Mouse (Mus musculus) stomach, embryonic 14.5 days (tissue): Measurements from ENCODE around the gene Trappc3. TPM values are rescaled to one million over a fixed set of nuclear protein-coding genes. Genes with fewer than 3 reads are reported as not detected.
A peak's percentile ranks its signal among the peaks of the same experiment; 100 is the strongest.

Source experiments
- ATAC-seq: fragments of 200-750 bp; cut with Nextera tagmentation; 2 replicates; pipeline ENCODE4 v1.8.0; 2017; ENCODE audit warnings: low read depth, moderate TSS enrichment; ENCODE audit not compliant: insufficient number of reproducible peaks, insufficient read depth, low FRiP score
- H3K27ac ChIP-seq: fragments of 300-500 bp; sonication (generic); 2 replicates; pipeline ENCODE4 v1.5.1; 2014; ENCODE audit warnings: mild to moderate bottlenecking, low read length, moderate library complexity, mixed read lengths
- H3K27me3 ChIP-seq: fragments of 300-500 bp; sonication (generic); 2 replicates; pipeline ENCODE4 v1.6.1; 2014; ENCODE audit warnings: low read length, control low read depth, mixed read lengths; ENCODE audit not compliant: control insufficient read depth, insufficient read depth
- H3K36me3 ChIP-seq: fragments of 300-500 bp; sonication (generic); 2 replicates; pipeline ENCODE4 v1.6.1; 2014; ENCODE audit warnings: mild to moderate bottlenecking, control low read depth, low read length, moderate library complexity, mixed read lengths; ENCODE audit not compliant: control insufficient read depth, insufficient read depth
- H3K4me1 ChIP-seq: fragments of 300-500 bp; sonication (generic); 2 replicates; pipeline ENCODE4 v1.6.1; 2014; ENCODE audit warnings: low read length, control low read depth, mixed read lengths; ENCODE audit not compliant: control insufficient read depth, insufficient read depth
- H3K4me2 ChIP-seq: fragments of 300-500 bp; sonication (generic); replicated peaks from 2 replicates; pipeline ENCODE4 v1.6.1; 2014; ENCODE audit warnings: low read depth, low read length, control low read depth
- H3K4me3 ChIP-seq: fragments of 300-500 bp; sonication (generic); 2 replicates; pipeline ENCODE4 v1.5.1; 2014; ENCODE audit warnings: low read depth, low read length, control low read depth
- H3K9ac ChIP-seq: fragments of 300-500 bp; sonication (generic); replicated peaks from 2 replicates; pipeline ENCODE4 v1.6.1; 2014; ENCODE audit warnings: low read depth, mild to moderate bottlenecking, control low read depth, low read length, moderate library complexity, mixed read lengths
- H3K9me3 ChIP-seq: fragments of 300-500 bp; sonication (generic); 2 replicates; pipeline ENCODE4 v1.6.1; 2016; ENCODE audit warnings: low read depth, low read length, control low read depth; ENCODE audit not compliant: control insufficient read depth
- WGBS: fragments of 180-500 bp; shearing (Covaris S2); extraction: QIAGEN DNeasy Blood & Tissue Kit; methylation state at CpG from one replicate; pipeline ENCODE4 v1.1.7; 2014; 5-methylcytosine and 5-hydroxymethylcytosine counted together
- polyA plus RNA-seq: library from polyadenylated mRNA; unstranded; fragments of >200 nt; fragmentation: Nextera tagmentation; extraction: Ambion mirVana; gene quantifications from 2 replicates; pipeline ENCODE4 v1.2.1, GENCODE M21; 2014

The Trappc3 gene
- polyA plus RNA-seq, 1 experiment from 2014 or later: 14.7 TPM

DNA sequence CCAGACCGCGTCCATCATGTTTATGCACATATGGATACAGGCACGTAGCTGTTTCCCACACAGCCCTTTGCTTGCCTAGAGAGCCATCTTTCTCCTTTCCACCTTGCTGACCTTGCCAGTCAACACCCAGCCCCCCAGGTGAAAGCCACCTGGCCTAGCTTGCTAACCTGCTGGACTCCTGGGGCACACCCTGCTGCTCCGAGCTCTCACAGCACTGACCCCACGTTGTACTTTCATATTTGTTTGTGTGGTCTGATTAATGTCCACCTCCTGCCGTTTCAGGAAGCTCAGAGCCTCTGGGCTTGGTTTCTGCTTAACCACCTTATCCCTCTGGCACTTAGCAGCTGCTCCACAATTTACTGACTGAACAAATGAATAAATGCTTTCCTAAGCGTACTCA lies 32.2 kb upstream of the Trappc3 start:
- Histone ChIP-seq H3K4me1 (no peaks in the 10 kb centered on the region), H3K9me3 (no peaks in the 10 kb centered on the region), H3K9ac (no peak overlapping the region), H3K27ac (no peak overlapping the region), H3K4me2 (no peak overlapping the region), H3K36me3 (peaks cover 42% of the 10 kb centered on the region), H3K4me3 (no peak overlapping the region), H3K27me3 (no peaks in the 10 kb centered on the region)
- WGBS: 48% methylated on average over 7 of the region's 7 CpGs
- ATAC-seq: no peak

DNA sequence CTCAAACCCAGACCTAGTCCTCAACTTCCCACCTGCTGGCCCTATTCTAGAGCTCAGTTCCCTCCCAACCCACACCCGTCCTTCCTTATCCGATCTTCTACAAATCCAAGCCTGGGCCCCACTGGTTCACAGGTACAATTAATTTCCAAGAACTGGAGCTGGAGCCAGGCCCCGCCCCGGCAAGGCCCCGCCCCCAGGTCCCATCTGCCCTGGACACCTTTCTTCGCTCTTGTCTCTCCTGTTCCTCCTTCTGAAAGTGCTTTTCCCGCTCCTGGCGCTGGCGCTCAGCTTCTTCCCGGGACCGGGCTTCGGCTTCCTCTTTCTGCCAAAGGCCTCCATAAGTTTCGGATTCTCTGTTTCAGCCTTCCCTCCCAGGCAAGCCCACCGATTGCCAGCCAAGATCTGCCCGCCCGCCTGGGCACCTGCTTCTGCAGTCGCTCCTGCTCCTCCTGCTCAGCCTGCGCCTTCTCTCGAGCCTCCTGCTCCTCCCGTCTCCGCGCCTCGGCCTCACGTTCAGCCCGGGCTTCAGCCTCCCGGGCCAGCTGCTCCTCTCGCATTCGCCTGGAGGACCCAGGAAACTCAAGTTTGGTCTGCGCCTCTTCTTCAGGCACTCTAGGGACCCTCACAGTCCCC lies 28.3 kb upstream of the Trappc3 start:
- no peak overlapping the region for H3K9ac ChIP-seq
- H3K4me2 ChIP-seq: no peak overlapping the region
- 92% methylated on average over 29 of the region's 29 CpGs for WGBS
- H3K27me3 ChIP-seq: no peaks in the 10 kb centered on the region
- no peaks in the 10 kb centered on the region for H3K4me1 ChIP-seq
- peaks cover 74% of the 10 kb centered on the region for H3K36me3 ChIP-seq
- no peaks in the 10 kb centered on the region for H3K9me3 ChIP-seq
- H3K4me3 ChIP-seq: no peak overlapping the region
- no peak overlapping the region for H3K27ac ChIP-seq
- no peak for ATAC-seq

DNA sequence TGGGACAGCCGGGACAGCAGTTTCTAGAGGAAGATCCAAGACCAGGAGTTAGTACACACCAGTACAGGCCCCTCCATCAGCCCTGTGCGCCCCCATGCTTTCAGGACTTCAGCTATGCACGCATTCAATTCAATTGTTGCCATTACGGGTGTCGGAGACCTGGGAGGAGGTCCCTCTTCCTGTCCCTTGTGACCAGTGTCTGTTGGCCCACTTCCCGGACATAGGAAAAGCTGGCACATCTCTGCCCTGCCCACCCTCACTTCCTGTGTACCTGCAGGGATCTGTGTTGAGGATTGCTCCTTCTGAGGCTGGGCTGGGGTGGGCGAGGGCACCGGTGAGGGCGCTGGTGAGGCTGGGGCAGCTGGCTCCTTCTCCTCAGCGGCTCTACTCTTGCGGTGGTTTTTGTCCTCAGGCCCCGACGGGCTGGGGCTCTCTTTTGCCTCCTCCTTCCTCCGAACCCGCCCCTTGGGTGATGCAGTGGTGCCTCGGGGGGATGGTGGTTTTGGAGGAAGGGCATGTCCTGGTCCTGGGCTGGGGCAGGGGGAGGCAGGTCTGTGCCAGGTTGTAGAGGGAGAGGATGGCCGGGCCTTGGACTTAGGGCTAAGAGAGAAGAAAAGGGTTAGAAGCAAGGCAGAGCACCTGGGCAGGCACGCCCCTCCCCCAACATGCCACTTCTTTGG lies 27.5 kb upstream of the Trappc3 start:
- Histone ChIP-seq H3K4me1 (no peaks in the 10 kb centered on the region), H3K27ac (no peak overlapping the region), H3K36me3 (peaks cover 82% of the 10 kb centered on the region), H3K9ac (no peak overlapping the region), H3K9me3 (no peaks in the 10 kb centered on the region), H3K27me3 (no peaks in the 10 kb centered on the region), H3K4me3 (no peak overlapping the region), H3K4me2 (no peak overlapping the region)
- 88% methylated on average over 18 of the region's 18 CpGs for whole genome bisulfite sequencing
- no peak for ATAC-seq

DNA sequence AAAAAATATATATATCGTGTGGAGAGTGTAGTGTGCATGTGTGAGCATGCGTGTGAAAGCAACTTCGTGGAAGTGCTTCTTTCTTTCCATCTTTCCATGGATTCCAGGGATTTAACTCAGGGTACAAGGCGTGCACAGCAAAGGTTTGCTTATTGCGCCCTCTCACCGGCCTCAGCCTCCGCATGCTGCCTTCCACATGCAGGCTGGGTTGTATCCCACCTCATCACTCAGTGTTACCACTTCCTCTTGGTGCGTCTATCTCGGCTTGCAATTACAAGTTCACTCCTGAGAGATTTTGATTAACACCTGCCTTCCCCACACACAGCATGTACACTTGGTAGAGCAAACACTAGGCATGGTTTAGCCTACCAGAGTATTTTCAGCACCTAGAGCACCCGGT lies 26.9 kb upstream of the Trappc3 start:
- Histone ChIP-seq H3K27ac (no peak overlapping the region), H3K4me3 (no peak overlapping the region), H3K9me3 (no peaks in the 10 kb centered on the region), H3K4me1 (no peaks in the 10 kb centered on the region), H3K36me3 (peaks cover 88% of the 10 kb centered on the region), H3K9ac (no peak overlapping the region), H3K27me3 (no peaks in the 10 kb centered on the region), H3K4me2 (no peak overlapping the region)
- 92% methylated on average over 10 of the region's 10 CpGs for WGBS
- no peak for ATAC-seq

DNA sequence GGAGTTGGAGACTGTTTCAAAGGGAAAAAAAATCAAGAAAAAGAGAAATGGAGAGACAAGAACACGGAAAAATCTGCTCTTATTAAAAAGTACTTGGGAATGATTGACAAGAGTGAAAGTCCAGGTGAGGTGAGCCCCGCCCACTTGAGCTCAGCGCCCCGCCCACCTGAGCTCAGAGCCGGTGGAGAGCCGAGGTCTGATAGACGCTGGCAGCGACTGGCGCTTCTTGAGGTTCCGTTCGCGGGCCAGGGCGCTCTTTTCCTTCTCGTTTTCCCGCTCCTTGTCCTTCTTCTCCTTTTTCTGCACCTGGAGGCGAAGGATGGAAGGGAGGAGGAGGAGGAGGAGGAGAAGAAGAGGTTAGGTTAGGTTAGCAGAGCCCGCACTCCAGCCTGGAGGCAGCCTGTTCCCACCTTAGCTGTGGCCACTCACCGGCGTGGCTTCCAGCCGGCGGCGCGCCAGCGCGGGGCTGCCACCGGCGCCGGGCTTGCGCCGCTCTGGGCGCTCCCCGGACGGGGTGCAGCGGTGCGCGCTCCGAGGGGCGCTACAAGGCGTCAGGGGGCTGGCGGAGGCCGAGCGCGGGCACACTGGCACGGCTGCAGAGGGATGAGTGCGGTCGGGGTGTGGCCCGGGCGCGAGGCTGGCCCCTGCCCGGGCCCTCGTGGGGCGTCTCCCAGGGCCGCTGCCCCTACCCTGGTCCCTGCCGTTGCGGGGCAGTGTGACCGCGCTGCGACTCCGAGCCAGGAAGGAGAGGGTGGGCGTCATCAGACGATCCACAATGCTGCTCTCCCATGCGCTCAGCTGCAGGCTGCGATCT lies 25.5 kb upstream of the Trappc3 start:
- Histone ChIP-seq H3K4me3 (peak overlapping the region; percentile 16; the same call in 1 of the 2 replicates), H3K9me3 (no peaks in the 10 kb centered on the region), H3K36me3 (peaks cover 90% of the 10 kb centered on the region), H3K9ac (no peak overlapping the region), H3K27me3 (no peaks in the 10 kb centered on the region), H3K4me1 (no peaks in the 10 kb centered on the region), H3K27ac (no peak overlapping the region), H3K4me2 (peak overlapping the region; percentile 36)
- WGBS: 48% methylated on average over 59 of the region's 63 CpGs
- ATAC-seq: no peak

DNA sequence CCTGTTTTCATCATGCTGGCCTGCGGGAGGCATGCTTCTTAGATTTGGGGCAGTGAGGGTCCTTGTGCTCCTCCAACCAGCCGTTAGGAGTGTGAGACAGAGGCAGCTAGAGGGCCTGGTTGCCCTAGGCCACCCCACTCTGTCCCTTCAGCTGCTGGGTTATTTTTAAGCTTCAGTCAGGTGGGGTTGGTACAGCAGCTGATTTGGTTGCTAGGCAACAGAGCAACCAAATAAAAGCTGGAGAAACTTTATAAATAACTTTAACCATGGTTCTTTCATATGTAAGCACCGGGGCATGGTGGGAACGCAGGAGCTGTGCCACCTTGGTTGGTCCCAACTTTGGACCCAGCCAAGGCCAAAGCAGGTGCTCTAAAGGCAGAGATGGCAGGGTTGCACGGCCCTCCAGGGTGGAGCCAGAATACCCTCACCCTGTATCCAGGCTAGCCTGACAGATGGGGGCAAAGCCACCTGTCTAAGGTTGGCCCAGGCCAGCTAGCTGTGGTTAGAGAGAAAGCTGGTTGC lies 24.3 kb upstream of the Trappc3 start:
- H3K9me3 ChIP-seq: no peaks in the 10 kb centered on the region
- 71% methylated on average over 5 of the region's 5 CpGs for WGBS
- no peak overlapping the region for H3K4me2 ChIP-seq
- H3K27ac ChIP-seq: no peak overlapping the region
- H3K4me3 ChIP-seq: no peak overlapping the region
- ATAC-seq: 0 out of 2 replicates have a peak, but pooled peaks have one; percentile 15
- H3K27me3 ChIP-seq: no peaks in the 10 kb centered on the region
- H3K9ac ChIP-seq: no peak overlapping the region
- H3K36me3 ChIP-seq: peaks cover 83% of the 10 kb centered on the region
- no peaks in the 10 kb centered on the region for H3K4me1 ChIP-seq

DNA sequence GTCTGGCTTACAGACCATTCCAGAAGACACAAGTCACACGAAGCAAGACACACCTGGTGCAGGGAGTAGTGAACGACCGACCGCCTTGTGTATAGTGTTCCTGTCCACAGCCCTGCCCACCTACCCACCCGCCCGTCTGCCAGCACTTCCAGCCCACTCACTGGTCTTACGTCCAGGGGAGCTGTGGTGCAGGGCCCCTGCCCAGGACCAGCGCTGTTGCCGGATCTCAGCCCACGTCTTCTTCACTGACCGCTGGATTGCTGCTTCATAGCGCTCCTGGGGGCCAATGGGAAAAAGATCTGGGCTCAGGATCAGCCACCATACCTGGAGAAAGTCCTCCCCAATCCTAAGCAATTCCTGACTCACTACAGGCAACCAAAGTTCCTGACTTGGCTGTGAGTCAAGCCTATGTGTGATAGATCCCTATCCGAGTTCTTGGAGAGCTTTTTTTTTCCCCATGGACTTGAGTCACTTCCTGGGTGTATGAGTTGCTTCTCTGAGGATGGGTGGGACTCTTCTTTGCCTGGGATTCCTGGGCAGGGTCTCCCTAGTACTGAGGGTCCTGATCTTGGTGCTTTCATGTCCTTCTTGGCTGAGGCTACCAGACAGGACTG lies 22.2 kb upstream of the Trappc3 start:
- Histone ChIP-seq H3K9ac (no peak overlapping the region), H3K27ac (no peak overlapping the region), H3K4me1 (no peaks in the 10 kb centered on the region), H3K36me3 (peaks cover 62% of the 10 kb centered on the region), H3K4me2 (no peak overlapping the region), H3K9me3 (no peaks in the 10 kb centered on the region), H3K27me3 (no peaks in the 10 kb centered on the region), H3K4me3 (no peak overlapping the region)
- 87% methylated on average over 13 of the region's 13 CpGs for WGBS
- no peak for ATAC-seq

DNA sequence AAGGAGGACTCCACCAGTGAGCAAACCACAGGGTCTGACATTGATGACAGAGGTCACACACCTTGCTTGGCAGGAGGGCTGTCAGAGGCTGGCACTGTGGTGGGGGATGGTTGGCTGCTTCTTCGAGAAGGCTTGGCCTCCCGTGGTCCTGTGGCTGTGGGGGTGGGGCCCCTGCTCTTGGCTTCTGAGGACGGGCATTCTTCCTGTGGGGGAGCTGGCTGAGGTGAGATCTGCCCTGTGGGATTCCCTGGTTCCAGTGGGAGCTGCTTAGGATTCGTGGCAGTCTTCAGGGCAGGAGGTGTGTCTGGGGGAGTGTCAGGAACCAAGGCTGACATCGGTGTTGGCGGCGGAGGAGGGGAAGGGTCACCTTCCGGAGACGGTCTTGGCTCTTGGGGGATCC lies 20.2 kb upstream of the Trappc3 start:
- Histone ChIP-seq H3K9me3 (no peaks in the 10 kb centered on the region), H3K4me1 (0 out of 2 replicates have a peak, but pooled peaks cover 3% of the 10 kb centered on the region), H3K36me3 (peaks cover 47% of the 10 kb centered on the region), H3K9ac (no peak overlapping the region), H3K27ac (no peak overlapping the region), H3K4me2 (no peak overlapping the region), H3K4me3 (no peak overlapping the region), H3K27me3 (no peaks in the 10 kb centered on the region)
- no peak for ATAC-seq
- 38% methylated on average over 9 of the region's 9 CpGs for WGBS
